Mouse (Mus musculus) myocyte (in vitro differentiated cells): ENCODE data around the gene Stoml1. TPM values are rescaled to one million over a fixed set of nuclear protein-coding genes. Genes with fewer than 3 reads are reported as not detected.
A peak's percentile ranks its signal among the peaks of the same experiment; 100 is the strongest.

ENCODE experiments used
- H3K27me3 ChIP-seq: one replicate; pipeline ENCODE4 v1.6.1; 2011; ENCODE audit not compliant: control insufficient read depth, insufficient read depth, insufficient read length
- H3K36me3 ChIP-seq: one replicate; pipeline ENCODE4 v1.6.1; 2011; ENCODE audit not compliant: control insufficient read depth, insufficient read depth
- H3K4me2 ChIP-seq: one replicate; pipeline ENCODE4 v1.6.1; 2011; ENCODE audit warnings: low read depth, control low read depth
- H3K4me3 ChIP-seq: one replicate; pipeline ENCODE4 v1.5.1; 2011; ENCODE audit warnings: mild to moderate bottlenecking, control low read depth, moderate library complexity
- H3K79me2 ChIP-seq: one replicate; pipeline ENCODE4 v1.6.1; 2011; ENCODE audit not compliant: control insufficient read depth, insufficient read depth
- H3ac ChIP-seq: one replicate; pipeline ENCODE4 v1.6.1; 2011; ENCODE audit not compliant: control insufficient read depth, insufficient read length
- CEBPB ChIP-seq: IDR thresholded peaks from 2 replicates; pipeline ENCODE4 v1.6.1; 2011; ENCODE audit warnings: mild to moderate bottlenecking, moderate library complexity; ENCODE audit not compliant: poor library complexity, insufficient read depth, severe bottlenecking
- MAX ChIP-seq: IDR thresholded peaks from one replicate; pipeline ENCODE4 v1.6.1; 2011; ENCODE audit warnings: low read depth, mild to moderate bottlenecking, control low read depth
- MYOD1 ChIP-seq, 3 experiments: IDR thresholded peaks; one replicate each; pipeline ENCODE4 v1.6.1; 2011; ENCODE audit warnings: control low read depth in 2 of 3, low read depth in 2 of 3, mild to moderate bottlenecking in 2 of 3, moderate library complexity in 1 of 3; ENCODE audit not compliant: insufficient read length in 2 of 3, control insufficient read depth in 1 of 3
- MYOG ChIP-seq, 3 experiments: IDR thresholded peaks; one replicate each; pipeline ENCODE4 v1.6.1; 2011; ENCODE audit warnings: control low read depth in 2 of 3, low read depth in 2 of 3, mild to moderate bottlenecking in 2 of 3; ENCODE audit not compliant: insufficient read length in 2 of 3, control insufficient read depth in 1 of 3, insufficient read depth in 1 of 3
- POLR2A ChIP-seq: IDR thresholded peaks from one replicate; pipeline ENCODE4 v1.6.1; 2011; ENCODE audit warnings: low read depth, mild to moderate bottlenecking, control low read depth, moderate library complexity; ENCODE audit not compliant: insufficient read length
- REST ChIP-seq: IDR thresholded peaks from one replicate; pipeline ENCODE4 v1.6.1; 2011; ENCODE audit warnings: mild to moderate bottlenecking, control low read depth, moderate library complexity; ENCODE audit not compliant: insufficient read depth, insufficient read length
- SRF ChIP-seq: IDR thresholded peaks from one replicate; pipeline ENCODE4 v1.6.1; 2011; ENCODE audit warnings: low read depth; ENCODE audit not compliant: control insufficient read depth, insufficient read length
- USF1 ChIP-seq: IDR thresholded peaks from one replicate; pipeline ENCODE4 v1.6.1; 2011; ENCODE audit warnings: low read depth, mild to moderate bottlenecking, control low read depth, moderate library complexity
- polyA plus RNA-seq: library from polyadenylated mRNA; unstranded; fragments of >200 nt; fragmentation: generic; extraction: Trizol; gene quantifications from one replicate; pipeline ENCODE4 v1.2.1, GENCODE M21; 2012; ENCODE audit warnings: missing spikeins

The Stoml1 gene
- polyA plus RNA-seq, 1 experiment = 37.9 TPM

DNA sequence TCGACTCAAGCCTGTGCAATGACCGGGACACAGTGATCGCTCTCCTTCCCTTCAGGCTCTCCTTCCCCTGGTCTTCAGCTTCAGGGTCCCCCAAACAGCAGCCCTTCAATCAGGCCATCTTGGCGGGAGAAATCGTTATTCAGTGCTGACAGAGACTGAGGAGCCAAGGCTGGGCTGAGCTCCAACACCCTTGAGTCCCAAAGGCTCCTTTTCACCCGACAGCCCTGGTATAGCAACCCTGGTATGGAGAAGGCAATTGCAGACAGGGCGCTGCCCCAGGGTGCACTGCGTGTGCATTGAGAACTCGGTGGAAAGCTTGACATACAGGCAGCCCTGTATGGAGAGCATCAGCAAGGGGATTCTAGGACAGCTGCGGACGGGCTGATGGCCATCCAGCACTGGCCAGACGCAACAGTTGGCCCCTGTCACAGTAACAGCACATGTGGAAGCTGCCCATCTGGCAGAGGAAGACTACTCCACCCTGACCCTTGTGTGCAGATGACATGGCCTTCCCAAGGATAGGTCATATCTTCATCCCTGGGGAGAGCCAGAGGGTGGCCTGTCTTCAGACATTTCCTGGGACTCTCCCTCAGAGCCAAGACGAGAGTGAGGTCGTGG lies 57.2 kb downstream of the Stoml1 start:
- no peaks in the 10 kb centered on the region for H3K36me3 ChIP-seq
- H3K4me2 ChIP-seq = peak overlapping the region; percentile 42
- peaks cover 3% of the 10 kb centered on the region for H3K79me2 ChIP-seq
- no peak overlapping the region for H3ac ChIP-seq
- H3K27me3 ChIP-seq = no peaks in the 10 kb centered on the region
- peak overlapping the region; percentile 3 for H3K4me3 ChIP-seq
- TF ChIP-seq MYOG (IDR thresholded peaks at IDR 0.05; ENCODE audit: control insufficient read depth in 1 of 3, insufficient read depth in 1 of 3, insufficient read length in 2 of 3, low read depth in 2 of 3) (peak in 2 of 3 experiments; percentile 35 to 64), USF1 (no peak), MYOD1 (IDR thresholded peaks at IDR 0.05; ENCODE audit: control insufficient read depth in 1 of 3, insufficient read length in 2 of 3, low read depth in 2 of 3) (peak in 2 of 3 experiments; percentile 47 to 66)

GRCm38 (mm10) chr9:58311191-58311910 lies 58.4 kb downstream of the Stoml1 start:
- Histone ChIP-seq H3ac (no peak overlapping the region), H3K36me3 (no peaks in the 10 kb centered on the region), H3K4me2 (peak overlapping the region; percentile 40), H3K4me3 (peak overlapping the region; percentile 3), H3K79me2 (peaks cover 3% of the 10 kb centered on the region), H3K27me3 (no peaks in the 10 kb centered on the region)
- TF ChIP-seq MYOG (IDR thresholded peaks at IDR 0.05; ENCODE audit: control insufficient read depth in 1 of 3, insufficient read depth in 1 of 3, insufficient read length in 2 of 3, low read depth in 2 of 3) (no peak), POLR2A (no peak), REST (no peak), CEBPB (no peak), SRF (no peak), MAX (no peak), MYOD1 (IDR thresholded peaks at IDR 0.05; ENCODE audit: control insufficient read depth in 1 of 3, insufficient read length in 2 of 3, low read depth in 2 of 3) (no peak)

Other genes starting within 250 kb of the Stoml1 start
- gene Cyp11a1, start 246.8 kb upstream of the Stoml1 start, polyA plus RNA-seq = 0.11 TPM
- gene Stra6, start 189.4 kb upstream of the Stoml1 start, polyA plus RNA-seq = 0.64 TPM
- gene Ccdc33, start 134.3 kb upstream of the Stoml1 start, polyA plus RNA-seq = not detected
- 30.3 TPM for gene Islr, start 48.9 kb upstream of the Stoml1 start, polyA plus RNA-seq
- gene Islr2, start 48.8 kb upstream of the Stoml1 start, polyA plus RNA-seq = 0.32 TPM
- 15.5 TPM for gene Pml, start 3.4 kb upstream of the Stoml1 start, polyA plus RNA-seq
- 46.1 TPM for gene Loxl1, start 60.0 kb downstream of the Stoml1 start, polyA plus RNA-seq
- 0.32 TPM for gene Tbc1d21, start 117.3 kb downstream of the Stoml1 start, polyA plus RNA-seq
- 40.5 TPM for gene Insyn1, start 235.4 kb downstream of the Stoml1 start, polyA plus RNA-seq